Mouse (Mus musculus): ENCODE measurements around the gene Rfx2. TPM values are rescaled to one million over a fixed set of nuclear protein-coding genes. Genes with fewer than 3 reads are reported as not detected.
A peak's percentile ranks its signal among the peaks of the same experiment; 100 is the strongest.

Gene Rfx2
- polyA plus RNA-seq, 1 experiment from 2014 or later, result 6.8 TPM

DNA sequence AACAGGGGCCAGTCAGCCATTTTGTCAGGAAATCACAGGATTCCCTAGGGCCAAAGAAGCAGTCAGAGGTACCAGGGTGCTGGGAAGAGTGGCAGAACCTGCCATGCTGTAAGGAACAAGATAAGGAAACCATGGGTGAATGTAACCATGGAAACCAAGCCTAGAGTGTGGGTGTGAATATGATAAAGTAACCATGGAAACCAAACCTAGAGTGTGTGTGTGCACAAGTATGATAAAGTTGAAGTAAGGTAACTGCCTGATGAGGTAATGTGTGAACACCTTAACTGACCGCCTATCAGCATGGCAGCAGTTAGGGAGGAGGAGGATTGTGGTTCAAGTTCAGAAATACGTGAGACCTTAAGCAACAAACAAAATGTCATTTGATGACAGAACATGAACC, 4.1 kb downstream of the Rfx2 start:
- ATAC-seq (replicated peaks; ENCODE audit: extremely low read depth, insufficient read depth, low FRiP score), result no peak
- Histone ChIP-seq H3K9me3 (replicated peaks; ENCODE audit: control insufficient read depth, low read length) (no peaks in the 10 kb centered on the region), H3K4me1 (ENCODE audit: control insufficient read depth, insufficient read depth, low read length) (peaks cover 9% of the 10 kb centered on the region), H3K4me2 (ENCODE audit: low read depth, low read length) (no peak overlapping the region), H3K27ac (ENCODE audit: low read length) (no peak overlapping the region), H3K9ac (ENCODE audit: low read length) (no peak overlapping the region), H3K36me3 (ENCODE audit: control insufficient read depth, insufficient read depth) (no peaks in the 10 kb centered on the region), H3K4me3 (ENCODE audit: low read length) (no peak overlapping the region), H3K27me3 (ENCODE audit: control insufficient read depth, insufficient read depth, low read length) (no peaks in the 10 kb centered on the region)
- 78% methylated on average over 2 of the region's 2 CpGs for whole genome bisulfite sequencing

DNA sequence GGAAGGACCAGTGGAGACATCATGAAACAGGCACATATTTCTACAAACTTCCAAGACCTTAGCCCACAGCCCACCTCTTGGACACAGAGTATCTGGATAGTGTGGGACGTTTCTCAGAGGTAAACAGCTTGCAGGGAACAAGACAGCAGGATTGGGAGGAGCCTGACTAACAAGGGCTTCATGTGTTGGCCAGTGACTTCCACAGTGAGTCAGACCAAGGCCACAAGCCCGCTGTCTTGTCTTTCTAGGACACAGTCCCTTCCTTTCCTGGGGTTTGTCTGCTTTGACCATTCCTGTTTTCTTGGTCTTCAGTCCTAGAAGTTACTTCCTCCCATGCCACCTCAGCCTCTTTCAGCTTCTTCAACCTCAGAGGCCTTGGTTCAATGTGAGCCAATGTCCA, 7.5 kb downstream of the Rfx2 start:
- no peak overlapping the region for H3K9ac ChIP-seq (ENCODE audit: low read length)
- H3K4me2 ChIP-seq (ENCODE audit: low read depth, low read length), result no peak overlapping the region
- no peak overlapping the region for H3K27ac ChIP-seq (ENCODE audit: low read length)
- H3K4me1 ChIP-seq (ENCODE audit: control insufficient read depth, insufficient read depth, low read length), result peaks cover 12% of the 10 kb centered on the region
- H3K4me3 ChIP-seq (ENCODE audit: low read length), result no peak overlapping the region
- H3K36me3 ChIP-seq (ENCODE audit: control insufficient read depth, insufficient read depth), result no peaks in the 10 kb centered on the region
- no peaks in the 10 kb centered on the region for H3K9me3 ChIP-seq (replicated peaks; ENCODE audit: control insufficient read depth, low read length)
- no peak for ATAC-seq (replicated peaks; ENCODE audit: extremely low read depth, insufficient read depth, low FRiP score)
- no peaks in the 10 kb centered on the region for H3K27me3 ChIP-seq (ENCODE audit: control insufficient read depth, insufficient read depth, low read length)
- 74% methylated on average over 2 of the region's 2 CpGs for whole genome bisulfite sequencing

DNA sequence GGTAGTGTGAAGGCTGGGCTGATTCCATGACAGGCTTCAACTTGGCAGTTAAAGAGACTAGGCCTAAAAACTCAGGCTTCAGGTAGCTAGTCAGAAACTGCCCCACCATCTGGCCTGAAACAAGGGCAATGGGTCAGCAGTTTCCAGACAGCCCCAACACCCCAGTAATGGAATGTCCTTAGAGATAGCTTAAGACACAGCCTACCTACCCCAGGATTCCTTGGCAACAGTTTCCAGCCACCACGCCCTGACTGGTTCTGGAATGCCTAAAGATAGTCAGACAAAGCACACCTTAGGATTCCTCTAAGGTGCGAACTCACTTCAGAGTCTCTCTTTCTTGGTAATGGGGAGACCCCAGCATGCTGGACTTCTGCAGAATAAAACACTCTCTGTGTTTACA, 8.4 kb downstream of the Rfx2 start:
- 79% methylated on average over 2 of the region's 2 CpGs for WGBS
- no peak for ATAC-seq (replicated peaks; ENCODE audit: extremely low read depth, insufficient read depth, low FRiP score)
- Histone ChIP-seq H3K4me2 (ENCODE audit: low read depth, low read length) (no peak overlapping the region), H3K4me3 (ENCODE audit: low read length) (no peak overlapping the region), H3K27me3 (ENCODE audit: control insufficient read depth, insufficient read depth, low read length) (no peaks in the 10 kb centered on the region), H3K27ac (ENCODE audit: low read length) (no peak overlapping the region), H3K9me3 (replicated peaks; ENCODE audit: control insufficient read depth, low read length) (no peaks in the 10 kb centered on the region), H3K9ac (ENCODE audit: low read length) (no peak overlapping the region), H3K4me1 (ENCODE audit: control insufficient read depth, insufficient read depth, low read length) (peaks cover 12% of the 10 kb centered on the region), H3K36me3 (ENCODE audit: control insufficient read depth, insufficient read depth) (no peaks in the 10 kb centered on the region)

DNA sequence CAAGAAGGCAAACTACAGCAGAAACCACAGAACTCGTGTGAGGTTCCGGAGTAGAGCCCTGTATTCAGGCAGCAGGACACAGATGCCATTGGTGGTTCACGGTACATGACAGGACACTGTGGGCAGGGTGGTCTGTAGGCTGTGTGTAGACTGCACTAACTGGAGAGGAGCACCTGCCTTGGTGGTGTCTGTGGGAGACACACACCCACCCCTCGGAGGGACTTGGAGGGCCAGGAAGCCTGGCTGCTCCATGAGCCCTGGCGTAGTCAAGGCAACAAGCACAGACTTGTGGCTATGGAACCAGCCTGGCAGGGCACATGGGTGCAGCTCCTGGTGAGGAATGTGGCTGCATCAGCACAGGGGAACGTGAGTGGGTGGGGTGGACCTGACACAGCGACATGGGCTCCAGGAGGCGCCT, 11.1 kb downstream of the Rfx2 start:
- Histone ChIP-seq H3K4me2 (ENCODE audit: low read depth, low read length) (no peak overlapping the region), H3K4me1 (ENCODE audit: control insufficient read depth, insufficient read depth, low read length) (peaks cover 17% of the 10 kb centered on the region), H3K9ac (ENCODE audit: low read length) (no peak overlapping the region), H3K36me3 (ENCODE audit: control insufficient read depth, insufficient read depth) (no peaks in the 10 kb centered on the region), H3K27me3 (ENCODE audit: control insufficient read depth, insufficient read depth, low read length) (no peaks in the 10 kb centered on the region), H3K9me3 (replicated peaks; ENCODE audit: control insufficient read depth, low read length) (no peaks in the 10 kb centered on the region), H3K27ac (ENCODE audit: low read length) (peak overlapping the region; percentile 43; the same call in 1 of the 2 replicates), H3K4me3 (ENCODE audit: low read length) (no peak overlapping the region)
- WGBS, result 59% methylated on average over 8 of the region's 8 CpGs
- peak; percentile 62 for ATAC-seq (replicated peaks; ENCODE audit: extremely low read depth, insufficient read depth, low FRiP score)

DNA sequence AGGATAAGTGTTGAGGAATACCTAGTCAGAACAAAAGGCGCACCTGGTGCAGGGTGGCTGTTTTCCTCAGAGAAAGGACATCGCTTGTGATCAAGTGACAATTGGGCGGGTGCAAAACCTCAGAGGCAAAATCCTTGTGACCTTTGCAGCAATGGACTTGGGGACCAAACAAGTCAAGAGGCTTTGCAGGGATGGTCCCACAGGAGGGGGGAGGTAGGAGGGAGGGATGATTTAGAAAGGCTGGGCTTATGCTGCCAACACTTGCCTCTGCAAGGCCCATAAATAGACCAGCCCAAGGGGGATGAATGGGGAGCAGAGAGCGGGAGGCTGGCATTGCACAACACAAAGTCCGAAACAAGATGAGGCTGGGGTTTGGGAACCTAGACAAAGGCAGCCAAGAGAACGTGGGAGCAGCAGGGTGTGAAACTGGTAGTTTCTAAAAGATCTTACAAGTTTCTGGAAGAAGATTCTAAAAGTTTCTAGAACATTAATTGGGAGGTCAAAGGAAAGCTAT, 11.7 kb downstream of the Rfx2 start:
- H3K27ac ChIP-seq (ENCODE audit: low read length), result peak overlapping the region; percentile 67
- ATAC-seq (replicated peaks; ENCODE audit: extremely low read depth, insufficient read depth, low FRiP score), result peak; percentile 37; the same call in 1 of the 2 replicates
- no peaks in the 10 kb centered on the region for H3K36me3 ChIP-seq (ENCODE audit: control insufficient read depth, insufficient read depth)
- no peaks in the 10 kb centered on the region for H3K9me3 ChIP-seq (replicated peaks; ENCODE audit: control insufficient read depth, low read length)
- H3K4me2 ChIP-seq (ENCODE audit: low read depth, low read length), result 0 out of 2 replicates have a peak overlapping the region, but pooled peaks have one; percentile 18
- peak overlapping the region; percentile 33; the same call in 1 of the 2 replicates for H3K9ac ChIP-seq (ENCODE audit: low read length)
- H3K4me3 ChIP-seq (ENCODE audit: low read length), result no peak overlapping the region
- H3K27me3 ChIP-seq (ENCODE audit: control insufficient read depth, insufficient read depth, low read length), result no peaks in the 10 kb centered on the region
- H3K4me1 ChIP-seq (ENCODE audit: control insufficient read depth, insufficient read depth, low read length), result peaks cover 22% of the 10 kb centered on the region
- WGBS, result 57% methylated on average over 6 of the region's 6 CpGs

DNA sequence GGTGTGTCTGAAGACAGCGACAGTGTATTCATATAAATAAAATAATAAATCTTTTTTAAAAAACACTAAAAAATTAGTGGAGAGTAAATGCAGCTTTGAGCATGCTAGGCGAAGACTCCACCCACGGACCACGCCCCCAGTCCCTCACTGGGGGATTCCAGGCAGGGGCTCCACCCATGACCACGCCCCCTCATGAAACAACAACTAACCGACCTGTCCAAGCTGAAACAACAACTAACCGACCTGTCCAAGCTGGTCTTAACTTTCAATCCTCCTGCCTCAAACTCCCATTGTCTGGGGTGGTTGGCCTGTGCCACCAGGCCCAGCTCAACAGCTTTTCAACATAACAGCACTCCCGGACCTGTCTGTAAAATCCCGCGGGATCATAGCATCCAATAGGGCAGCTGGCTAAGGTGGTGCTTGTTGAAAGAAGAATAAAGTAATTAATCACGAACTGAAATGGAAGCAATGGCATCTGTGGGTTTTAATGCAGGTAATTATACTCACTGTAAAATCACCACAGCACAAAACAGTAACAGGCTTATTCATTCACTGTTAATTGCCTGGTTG, 12.7 kb downstream of the Rfx2 start:
- Histone ChIP-seq H3K4me3 (ENCODE audit: low read length) (no peak overlapping the region), H3K4me1 (ENCODE audit: control insufficient read depth, insufficient read depth, low read length) (peaks cover 22% of the 10 kb centered on the region), H3K9me3 (replicated peaks; ENCODE audit: control insufficient read depth, low read length) (no peaks in the 10 kb centered on the region), H3K9ac (ENCODE audit: low read length) (no peak overlapping the region), H3K4me2 (ENCODE audit: low read depth, low read length) (no peak overlapping the region), H3K27me3 (ENCODE audit: control insufficient read depth, insufficient read depth, low read length) (no peaks in the 10 kb centered on the region), H3K27ac (ENCODE audit: low read length) (no peak overlapping the region), H3K36me3 (ENCODE audit: control insufficient read depth, insufficient read depth) (no peaks in the 10 kb centered on the region)
- 37% methylated on average over 11 of the region's 11 CpGs for WGBS
- no peak for ATAC-seq (replicated peaks; ENCODE audit: extremely low read depth, insufficient read depth, low FRiP score)

DNA sequence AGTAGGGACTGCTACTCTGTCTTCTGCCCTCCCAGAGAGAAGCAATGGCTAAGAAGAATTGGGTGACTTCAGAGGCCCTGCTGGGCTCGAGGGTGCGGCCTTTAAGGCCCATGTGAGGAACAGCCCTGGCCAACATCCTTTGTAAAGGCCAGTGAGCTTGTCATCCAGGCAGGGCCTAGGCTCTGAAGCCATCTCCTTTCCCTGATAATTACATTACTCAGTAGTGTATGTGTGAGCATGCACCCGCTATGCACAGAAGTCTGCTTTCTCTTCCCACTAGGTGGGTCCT, 15.8 kb downstream of the Rfx2 start:
- ATAC-seq (replicated peaks; ENCODE audit: extremely low read depth, insufficient read depth, low FRiP score), result no peak
- Histone ChIP-seq H3K4me2 (ENCODE audit: low read depth, low read length) (no peak overlapping the region), H3K4me3 (ENCODE audit: low read length) (no peak overlapping the region), H3K27me3 (ENCODE audit: control insufficient read depth, insufficient read depth, low read length) (no peaks in the 10 kb centered on the region), H3K36me3 (ENCODE audit: control insufficient read depth, insufficient read depth) (no peaks in the 10 kb centered on the region), H3K27ac (ENCODE audit: low read length) (peak overlapping the region; percentile 57), H3K9ac (ENCODE audit: low read length) (no peak overlapping the region), H3K9me3 (replicated peaks; ENCODE audit: control insufficient read depth, low read length) (no peaks in the 10 kb centered on the region), H3K4me1 (ENCODE audit: control insufficient read depth, insufficient read depth, low read length) (peaks cover 33% of the 10 kb centered on the region)
- WGBS, result 89% methylated on average over 3 of the region's 3 CpGs

DNA sequence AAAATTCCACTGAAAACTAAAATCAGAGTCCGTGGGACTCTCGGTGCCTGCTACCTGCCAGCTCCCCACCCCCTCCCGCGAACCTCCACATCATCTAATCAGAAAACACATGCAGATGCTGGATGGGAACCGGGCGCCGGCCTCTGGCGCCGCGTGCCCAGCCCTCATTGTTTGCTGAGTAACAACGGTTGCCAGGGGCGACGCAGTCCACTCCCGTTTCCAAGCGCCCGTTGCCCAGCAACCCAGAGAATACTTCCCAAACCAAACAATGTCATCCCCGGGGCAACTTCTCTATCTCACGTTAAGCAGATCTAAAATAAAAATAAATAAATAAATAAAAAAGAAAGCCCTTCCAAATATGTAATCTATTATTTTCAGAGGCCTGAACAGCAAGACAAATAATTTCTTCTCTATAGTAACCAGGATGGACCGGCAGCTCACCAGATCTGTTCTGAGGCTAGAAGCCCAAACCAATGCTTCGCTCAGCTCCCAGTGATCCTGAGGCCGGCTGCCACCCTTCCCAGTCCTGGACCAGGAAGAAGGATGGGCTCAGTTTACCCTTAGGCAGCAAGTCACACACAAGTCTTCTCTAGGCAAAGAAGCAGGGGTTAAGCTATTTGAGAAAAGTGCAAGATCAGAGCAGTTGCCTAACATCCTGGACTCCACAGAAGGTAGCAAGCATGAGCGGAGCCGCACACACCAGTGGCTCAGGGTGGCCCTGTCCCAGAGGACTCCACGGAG, 16.3 kb downstream of the Rfx2 start:
- peak overlapping the region; percentile 57 for H3K27ac ChIP-seq (ENCODE audit: low read length)
- no peaks in the 10 kb centered on the region for H3K9me3 ChIP-seq (replicated peaks; ENCODE audit: control insufficient read depth, low read length)
- peak; percentile 33; the same call in 1 of the 2 replicates for ATAC-seq (replicated peaks; ENCODE audit: extremely low read depth, insufficient read depth, low FRiP score)
- no peaks in the 10 kb centered on the region for H3K36me3 ChIP-seq (ENCODE audit: control insufficient read depth, insufficient read depth)
- peaks cover 32% of the 10 kb centered on the region for H3K4me1 ChIP-seq (ENCODE audit: control insufficient read depth, insufficient read depth, low read length)
- no peak overlapping the region for H3K9ac ChIP-seq (ENCODE audit: low read length)
- no peak overlapping the region for H3K4me2 ChIP-seq (ENCODE audit: low read depth, low read length)
- H3K27me3 ChIP-seq (ENCODE audit: control insufficient read depth, insufficient read depth, low read length), result no peaks in the 10 kb centered on the region
- WGBS, result 14% methylated on average over 24 of the region's 24 CpGs
- no peak overlapping the region for H3K4me3 ChIP-seq (ENCODE audit: low read length)

DNA sequence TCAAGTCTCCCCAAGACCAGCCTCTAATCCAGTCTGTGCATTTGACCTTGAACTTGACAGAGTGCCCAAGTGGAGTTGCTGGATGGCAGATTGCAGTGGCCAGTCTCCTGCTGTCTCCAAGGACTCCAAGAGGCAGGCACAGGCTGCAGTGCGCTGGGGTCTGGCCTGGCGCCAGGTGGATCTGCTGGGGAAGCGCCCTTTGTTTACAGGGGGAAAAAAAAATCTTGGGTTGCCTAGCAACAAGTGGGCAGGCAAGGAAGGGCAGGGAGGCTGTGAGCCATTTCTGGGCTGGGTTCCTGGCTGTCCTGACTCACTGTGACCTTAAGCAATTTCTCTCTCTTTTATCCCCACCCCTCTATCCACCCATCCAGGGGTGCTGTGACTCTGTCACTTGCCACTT, 20.6 kb downstream of the Rfx2 start:
- H3K4me2 ChIP-seq (ENCODE audit: low read depth, low read length), result 0 out of 2 replicates have a peak overlapping the region, but pooled peaks have one; percentile 6
- WGBS, result 7% methylated on average over 3 of the region's 3 CpGs
- peaks cover 29% of the 10 kb centered on the region for H3K4me1 ChIP-seq (ENCODE audit: control insufficient read depth, insufficient read depth, low read length)
- H3K9ac ChIP-seq (ENCODE audit: low read length), result 0 out of 2 replicates have a peak overlapping the region, but pooled peaks have one; percentile 8
- H3K27ac ChIP-seq (ENCODE audit: low read length), result peak overlapping the region; percentile 88
- no peaks in the 10 kb centered on the region for H3K27me3 ChIP-seq (ENCODE audit: control insufficient read depth, insufficient read depth, low read length)
- ATAC-seq (replicated peaks; ENCODE audit: extremely low read depth, insufficient read depth, low FRiP score), result peak; percentile 87
- no peaks in the 10 kb centered on the region for H3K36me3 ChIP-seq (ENCODE audit: control insufficient read depth, insufficient read depth)
- no peaks in the 10 kb centered on the region for H3K9me3 ChIP-seq (replicated peaks; ENCODE audit: control insufficient read depth, low read length)
- H3K4me3 ChIP-seq (ENCODE audit: low read length), result no peak overlapping the region
